Mouse (Mus musculus) E14TG2a.4 (cell line): Measurements from ENCODE around the gene Kdm6a.

Experiments
- CTCF ChIP-seq: conservative IDR thresholded peaks from 2 replicates; pipeline ENCODE4 v1.5.1; 2014; ENCODE audit warnings: low read length
- POU5F1 ChIP-seq: IDR thresholded peaks from 2 replicates; pipeline ENCODE4 v1.6.1; 2014; ENCODE audit warnings: low read length, borderline replicate concordance

GRCm38 (mm10) chrX:18161796-18162191, 581 bp upstream of the Kdm6a start:
- no peak for TF ChIP-seq CTCF
- TF ChIP-seq POU5F1: no peak
